Mouse (Mus musculus): ENCODE results near the gene Sntg2.

Gene Sntg2

GRCm38 (mm10) chr12:30272242-30272985, 100.8 kb downstream of the Sntg2 start:
- DNase-seq (ENCODE audit: low spot score in 2 of 2) = no peak

GRCm38 (mm10) chr12:30264206-30264605, 109.0 kb downstream of the Sntg2 start:
- DNase-seq (ENCODE audit: low spot score in 2 of 2) = no peak

- no peak for DNase-seq (ENCODE audit: low spot score in 2 of 2)
These were observed 112.0 kb downstream of the Sntg2 start for GRCm38 (mm10) chr12:30261187-30261586.

- no peak for DNase-seq (ENCODE audit: low spot score in 2 of 2)
These were observed 114.5 kb downstream of the Sntg2 start for GRCm38 (mm10) chr12:30258641-30259040.

- no peak for DNase-seq (ENCODE audit: low spot score in 2 of 2)
These were observed 115.5 kb downstream of the Sntg2 start for GRCm38 (mm10) chr12:30257664-30258063.

- no peak for DNase-seq (ENCODE audit: low spot score in 2 of 2)
These were observed 117.0 kb downstream of the Sntg2 start for GRCm38 (mm10) chr12:30256207-30256606.

- no peak for DNase-seq (ENCODE audit: low spot score in 2 of 2)
These were observed 118.6 kb downstream of the Sntg2 start for GRCm38 (mm10) chr12:30254581-30254980.

GRCm38 (mm10) chr12:30252381-30252780, 120.8 kb downstream of the Sntg2 start:
- no peak for DNase-seq (ENCODE audit: low spot score in 2 of 2)

- no peak for DNase-seq (ENCODE audit: low spot score in 2 of 2)
These were observed 121.8 kb downstream of the Sntg2 start for GRCm38 (mm10) chr12:30251283-30251829.

GRCm38 (mm10) chr12:30249068-30249467, 124.1 kb downstream of the Sntg2 start:
- DNase-seq (ENCODE audit: low spot score in 2 of 2) = no peak

GRCm38 (mm10) chr12:30246286-30246945, 126.8 kb downstream of the Sntg2 start:
- DNase-seq (ENCODE audit: low spot score in 2 of 2) = no peak

GRCm38 (mm10) chr12:30244194-30244593, 129.0 kb downstream of the Sntg2 start:
- DNase-seq (ENCODE audit: low spot score in 2 of 2) = no peak

GRCm38 (mm10) chr12:30240891-30241290, 132.3 kb downstream of the Sntg2 start:
- DNase-seq (ENCODE audit: low spot score in 2 of 2) = no peak

GRCm38 (mm10) chr12:30234940-30235339, 138.2 kb downstream of the Sntg2 start:
- no peak for DNase-seq (ENCODE audit: low spot score in 2 of 2)

- no peak for DNase-seq (ENCODE audit: low spot score in 2 of 2)
These were observed 145.2 kb downstream of the Sntg2 start for GRCm38 (mm10) chr12:30228004-30228403.

GRCm38 (mm10) chr12:30226247-30226646, 146.9 kb downstream of the Sntg2 start:
- no peak for DNase-seq (ENCODE audit: low spot score in 2 of 2)

GRCm38 (mm10) chr12:30216762-30217441, 156.3 kb downstream of the Sntg2 start:
- no peak for DNase-seq (ENCODE audit: low spot score in 2 of 2)

- no peak for DNase-seq (ENCODE audit: low spot score in 2 of 2)
These were observed 158.4 kb downstream of the Sntg2 start for GRCm38 (mm10) chr12:30214761-30215160.

GRCm38 (mm10) chr12:30210388-30210787, 162.8 kb downstream of the Sntg2 start:
- no peak for DNase-seq (ENCODE audit: low spot score in 2 of 2)

- no peak for DNase-seq (ENCODE audit: low spot score in 2 of 2)
These were observed 164.6 kb downstream of the Sntg2 start for GRCm38 (mm10) chr12:30208527-30208926.

- no peak for DNase-seq (ENCODE audit: low spot score in 2 of 2)
These were observed 165.1 kb downstream of the Sntg2 start for GRCm38 (mm10) chr12:30208087-30208486.

GRCm38 (mm10) chr12:30204457-30204856, 168.7 kb downstream of the Sntg2 start:
- DNase-seq (ENCODE audit: low spot score in 2 of 2) = no peak
